Mouse (Mus musculus) liver, embryonic 14.5 days (tissue): ENCODE data around the gene S100a1. TPM values are rescaled to one million over a fixed set of nuclear protein-coding genes. Genes with fewer than 3 reads are reported as not detected.

Source experiments
- ATAC-seq: fragments of 200-750 bp; cut with Nextera tagmentation; 2 replicates; pipeline ENCODE4 v1.8.0; 2017; ENCODE audit warnings: moderate number of reproducible peaks, mild to moderate bottlenecking, moderate library complexity; ENCODE audit not compliant: insufficient read depth
- DNase-seq, 3 experiments: peaks; one replicate each; pipeline ENCODE4 v3.0.0-alpha.2; 2012 to 2013; ENCODE audit warnings: low read depth in 3 of 3, low spot score in 3 of 3
- H3K27ac ChIP-seq: fragments of 300-500 bp; sonication (generic); 2 replicates; pipeline ENCODE4 v1.5.1; 2014; ENCODE audit warnings: moderate library complexity, mild to moderate bottlenecking, control low read depth, inconsistent platforms
- H3K27me3 ChIP-seq: fragments of 300-500 bp; sonication (generic); 2 replicates; pipeline ENCODE4 v1.6.1; 2014; ENCODE audit warnings: mild to moderate bottlenecking, low read length, moderate library complexity; ENCODE audit not compliant: control insufficient read depth, insufficient read depth
- H3K36me3 ChIP-seq: fragments of 300-500 bp; sonication (generic); replicated peaks from 2 replicates; pipeline ENCODE4 v1.6.1; 2014; ENCODE audit warnings: low read depth; ENCODE audit not compliant: control insufficient read depth, insufficient read depth
- H3K4me1 ChIP-seq, 2 experiments: fragments of 200-500 bp in 1 of 2; fragments of 300-500 bp in 1 of 2; sonication (generic) in 1 of 2; replicated peaks; 2 replicates each; pipeline ENCODE4 v1.6.1; 2012 to 2014; ENCODE audit warnings: antibody characterized with exemption in 1 of 2, inconsistent platforms in 1 of 2, low read length in 1 of 2; ENCODE audit not compliant: control insufficient read depth in 2 of 2, insufficient read depth in 2 of 2
- H3K4me2 ChIP-seq: fragments of 300-500 bp; sonication (generic); 2 replicates; pipeline ENCODE4 v1.6.1; 2014; ENCODE audit warnings: low read depth, mild to moderate bottlenecking, control low read depth, moderate library complexity
- H3K4me3 ChIP-seq, 2 experiments: fragments of 200-500 bp in 1 of 2; fragments of 300-500 bp in 1 of 2; sonication (generic) in 1 of 2; 2 replicates each; pipeline ENCODE4 v1.5.1; 2012 to 2014; ENCODE audit warnings: low read depth in 2 of 2, low read length in 2 of 2, mild to moderate bottlenecking in 2 of 2, control low read depth in 1 of 2, inconsistent platforms in 1 of 2, moderate library complexity in 1 of 2; ENCODE audit not compliant: insufficient read depth in 1 of 2
- H3K9ac ChIP-seq: fragments of 300-500 bp; sonication (generic); replicated peaks from 2 replicates; pipeline ENCODE4 v1.6.1; 2014; ENCODE audit warnings: mild to moderate bottlenecking, control low read depth, moderate library complexity
- H3K9me3 ChIP-seq: fragments of 300-500 bp; sonication (generic); 2 replicates; pipeline ENCODE4 v1.6.1; 2016; ENCODE audit warnings: low read length, mixed read lengths; ENCODE audit not compliant: control insufficient read depth
- CTCF ChIP-seq: IDR thresholded peaks from 2 replicates; pipeline ENCODE4 v1.5.1; 2016; ENCODE audit warnings: antibody characterized with exemption, low read depth, control low read depth
- EP300 ChIP-seq: IDR thresholded peaks from 2 replicates; pipeline ENCODE4 v1.6.1; 2016; ENCODE audit warnings: antibody characterized with exemption, low read depth
- WGBS: fragments of 180-500 bp; shearing (Covaris S2); extraction: QIAGEN DNeasy Blood & Tissue Kit; methylation state at CpG from one replicate; pipeline ENCODE4 v1.1.7; 2014; ENCODE audit not compliant: insufficient replicate concordance; 5-methylcytosine and 5-hydroxymethylcytosine counted together
- polyA plus RNA-seq, 2 experiments: library from polyadenylated mRNA; depleted of rRNA in 1 of 2; stranded (reverse) in 1 of 2; unstranded in 1 of 2; fragments of >200 nt; fragmentation: Nextera tagmentation in 1 of 2; extraction: Ambion mirVana in 1 of 2; gene quantifications; 2 replicates each; pipeline versions ENCODE4 v1.2.1 to v1.2.3; 2012 to 2014

Gene S100a1
- polyA plus RNA-seq, 2 experiments: 14.9 to 20.8 TPM

GRCm38 (mm10) chr3:90465686-90466310, 48.4 kb downstream of the S100a1 start, which contains the start of gene Npr1:
Npr1 (minus strand) TSS chr3:90465866.
- Histone ChIP-seq H3K4me2 (peak within 1 kb of the TSS; percentile 67), H3K36me3 (no peaks in the 10 kb centered on the region), H3K9me3 (no peaks in the 10 kb centered on the region), H3K27me3 (peaks cover 45% of the 10 kb centered on the region), H3K27ac (no peak within 1 kb of the TSS), H3K9ac (no peak within 1 kb of the TSS), H3K4me3 (peak within 1 kb of the TSS; percentile 26 to 48), H3K4me1 (peaks cover 0 to 2% of the 10 kb centered on the region in 2 experiments; a peak in 1 of 4 replicates)
- TF ChIP-seq CTCF (no peak), EP300 (no peak)
- under 1% methylated on average over 31 of the region's 49 CpGs for WGBS
- DNase-seq (no peak), ATAC-seq (peak; percentile 34)

- H3K4me3 ChIP-seq: peak overlapping the region; percentile 26 to 48
- ATAC-seq (no peak), DNase-seq (no peak)
- TF ChIP-seq EP300 (no peak), CTCF (no peak)
- peak overlapping the region; percentile 67 for H3K4me2 ChIP-seq
- no peak overlapping the region for H3K9ac ChIP-seq
- no peaks in the 10 kb centered on the region for H3K36me3 ChIP-seq
- no peak overlapping the region for H3K27ac ChIP-seq
- H3K27me3 ChIP-seq: peaks cover 45% of the 10 kb centered on the region
- no peaks in the 10 kb centered on the region for H3K9me3 ChIP-seq
- H3K4me1 ChIP-seq: peaks cover 0 to 2% of the 10 kb centered on the region in 2 experiments; a peak in 1 of 4 replicates
- WGBS: 3% methylated on average over 75 of the region's 75 CpGs
Observed at GRCm38 (mm10) chr3:90465081-90465685, 49.0 kb downstream of the S100a1 start.

GRCm38 (mm10) chr3:90464552-90465080, 49.6 kb downstream of the S100a1 start:
- Histone ChIP-seq H3K27ac (no peak overlapping the region), H3K27me3 (peaks cover 45% of the 10 kb centered on the region), H3K4me1 (peaks cover 0 to 2% of the 10 kb centered on the region in 2 experiments; a peak in 1 of 4 replicates), H3K4me3 (peak overlapping the region; percentile 10 to 48; a peak in 3 of 4 replicates), H3K36me3 (no peaks in the 10 kb centered on the region), H3K4me2 (peak overlapping the region; percentile 67), H3K9ac (no peak overlapping the region), H3K9me3 (no peaks in the 10 kb centered on the region)
- TF ChIP-seq EP300: no peak
- TF ChIP-seq CTCF: no peak
- ATAC-seq: no peak
- 15% methylated on average over 37 of the region's 37 CpGs for WGBS
- DNase-seq: no peak

GRCm38 (mm10) chr3:90462579-90462978, 51.6 kb downstream of the S100a1 start:
- H3K4me1 ChIP-seq: peaks cover 0 to 2% of the 10 kb centered on the region in 2 experiments; a peak in 1 of 4 replicates
- no peak overlapping the region for H3K9ac ChIP-seq
- DNase-seq: no peak
- H3K4me3 ChIP-seq: no peak overlapping the region
- H3K27me3 ChIP-seq: peaks cover 45% of the 10 kb centered on the region
- no peaks in the 10 kb centered on the region for H3K9me3 ChIP-seq
- H3K4me2 ChIP-seq: no peak overlapping the region
- H3K27ac ChIP-seq: no peak overlapping the region
- WGBS: 22% methylated on average over 7 of the region's 7 CpGs
- no peak for TF ChIP-seq CTCF
- TF ChIP-seq EP300: no peak
- no peaks in the 10 kb centered on the region for H3K36me3 ChIP-seq
- no peak for ATAC-seq

- Histone ChIP-seq H3K9ac (no peak overlapping the region), H3K4me1 (peaks cover 0 to 2% of the 10 kb centered on the region in 2 experiments; a peak in 1 of 4 replicates), H3K36me3 (no peaks in the 10 kb centered on the region), H3K27ac (no peak overlapping the region), H3K27me3 (peaks cover 45% of the 10 kb centered on the region), H3K4me3 (no peak overlapping the region), H3K9me3 (no peaks in the 10 kb centered on the region), H3K4me2 (no peak overlapping the region)
- WGBS: 62% methylated on average over 3 of the region's 3 CpGs
- DNase-seq (no peak), ATAC-seq (no peak)
- TF ChIP-seq EP300 (no peak), CTCF (no peak)
Observed at GRCm38 (mm10) chr3:90461935-90462334, 52.3 kb downstream of the S100a1 start.

Other genes with a start within 250 kb of the S100a1 start
- 3.9 and 4.6 TPM in 2 replicates for gene Dennd4b, start 249.2 kb downstream of the S100a1 start, polyA plus RNA-seq (2012; rRNA removed)
- gene Dennd4b, start 249.2 kb downstream of the S100a1 start, polyA plus RNA-seq (2014; fragmentation: Nextera tagmentation; extraction: Ambion mirVana): 1.0 and 1.6 TPM in 2 replicates
- 4.4 and 5.6 TPM in 2 replicates for gene Gatad2b, start 221.2 kb downstream of the S100a1 start, polyA plus RNA-seq (2012; rRNA removed)
- 2.2 and 3.2 TPM in 2 replicates for gene Gatad2b, start 221.2 kb downstream of the S100a1 start, polyA plus RNA-seq (2014; fragmentation: Nextera tagmentation; extraction: Ambion mirVana)
- gene Slc27a3, start 124.5 kb downstream of the S100a1 start, polyA plus RNA-seq (2012; rRNA removed): 2.1 TPM in 2 replicates
- 0.76 and 1.0 TPM in 2 replicates for gene Slc27a3, start 124.5 kb downstream of the S100a1 start, polyA plus RNA-seq (2014; fragmentation: Nextera tagmentation; extraction: Ambion mirVana)
- gene Ints3, start 80.8 kb downstream of the S100a1 start, polyA plus RNA-seq (2012; rRNA removed): 11.3 and 12.7 TPM in 2 replicates
- gene Ints3, start 80.8 kb downstream of the S100a1 start, polyA plus RNA-seq (2014; fragmentation: Nextera tagmentation; extraction: Ambion mirVana): 6.6 and 9.4 TPM in 2 replicates
- 6.5 and 7.2 TPM in 2 replicates for gene Npr1, start 48.5 kb downstream of the S100a1 start, polyA plus RNA-seq (2012; rRNA removed)
- gene Npr1, start 48.5 kb downstream of the S100a1 start, polyA plus RNA-seq (2014; fragmentation: Nextera tagmentation; extraction: Ambion mirVana): 2.8 and 4.0 TPM in 2 replicates
- 23.3 and 34.5 TPM in 2 replicates for gene Ilf2, start 38.3 kb downstream of the S100a1 start, polyA plus RNA-seq (2012; rRNA removed)
- 46.5 and 48.9 TPM in 2 replicates for gene Ilf2, start 38.3 kb downstream of the S100a1 start, polyA plus RNA-seq (2014; fragmentation: Nextera tagmentation; extraction: Ambion mirVana)
- gene Snapin, start 23.4 kb downstream of the S100a1 start, polyA plus RNA-seq (2012; rRNA removed): 7.4 and 9.3 TPM in 2 replicates
- 17.0 and 18.7 TPM in 2 replicates for gene Snapin, start 23.4 kb downstream of the S100a1 start, polyA plus RNA-seq (2014; fragmentation: Nextera tagmentation; extraction: Ambion mirVana)
- 33.6 and 49.9 TPM in 2 replicates for gene Chtop, start 4.9 kb downstream of the S100a1 start, polyA plus RNA-seq (2012; rRNA removed)
- gene Chtop, start 4.9 kb downstream of the S100a1 start, polyA plus RNA-seq (2014; fragmentation: Nextera tagmentation; extraction: Ambion mirVana): 29.7 and 32.7 TPM in 2 replicates
- gene S100a13, start within 50 bp of the S100a1 start, polyA plus RNA-seq (2012; rRNA removed): 7.4 and 11.1 TPM in 2 replicates
- gene S100a13, start within 50 bp of the S100a1 start, polyA plus RNA-seq (2014; fragmentation: Nextera tagmentation; extraction: Ambion mirVana): 18.0 and 19.7 TPM in 2 replicates
- 0.11 and 0.13 TPM in 2 replicates for gene S100a14, start 12.5 kb upstream of the S100a1 start, polyA plus RNA-seq (2012; rRNA removed)
- gene S100a14, start 12.5 kb upstream of the S100a1 start, polyA plus RNA-seq (2014; fragmentation: Nextera tagmentation; extraction: Ambion mirVana): not detected in 2 replicates
- 12.3 and 15.5 TPM in 2 replicates for gene S100a16, start 22.9 kb upstream of the S100a1 start, polyA plus RNA-seq (2012; rRNA removed)
- 24.1 and 24.9 TPM in 2 replicates for gene S100a16, start 22.9 kb upstream of the S100a1 start, polyA plus RNA-seq (2014; fragmentation: Nextera tagmentation; extraction: Ambion mirVana)
- not detected in 2 replicates for gene S100a3, start 46.2 kb upstream of the S100a1 start, polyA plus RNA-seq (2012; rRNA removed)
- gene S100a3, start 46.2 kb upstream of the S100a1 start, polyA plus RNA-seq (2014; fragmentation: Nextera tagmentation; extraction: Ambion mirVana): 0.20 TPM in 1 of 2 replicates, not detected in the other
- gene S100a2, start 75.9 kb upstream of the S100a1 start, polyA plus RNA-seq (2012; rRNA removed): not detected in 2 replicates
- not detected in 2 replicates for gene S100a2, start 75.9 kb upstream of the S100a1 start, polyA plus RNA-seq (2014; fragmentation: Nextera tagmentation; extraction: Ambion mirVana)
- not detected in 2 replicates for gene Gm42674, start 87.5 kb upstream of the S100a1 start, polyA plus RNA-seq (2012; rRNA removed)
- gene Gm42674, start 87.5 kb upstream of the S100a1 start, polyA plus RNA-seq (2014; fragmentation: Nextera tagmentation; extraction: Ambion mirVana): not detected in 2 replicates
- 1.0 and 2.0 TPM in 2 replicates for gene S100a4, start 89.4 kb upstream of the S100a1 start, polyA plus RNA-seq (2012; rRNA removed)
- gene S100a4, start 89.4 kb upstream of the S100a1 start, polyA plus RNA-seq (2014; fragmentation: Nextera tagmentation; extraction: Ambion mirVana): 0.73 and 1.0 TPM in 2 replicates
- gene S100a5, start 94.1 kb upstream of the S100a1 start, polyA plus RNA-seq (2012; rRNA removed): not detected in 2 replicates
- not detected in 2 replicates for gene S100a5, start 94.1 kb upstream of the S100a1 start, polyA plus RNA-seq (2014; fragmentation: Nextera tagmentation; extraction: Ambion mirVana)
- gene S100a6, start 98.5 kb upstream of the S100a1 start, polyA plus RNA-seq (2012; rRNA removed): 3.4 and 5.4 TPM in 2 replicates
- gene S100a6, start 98.5 kb upstream of the S100a1 start, polyA plus RNA-seq (2014; fragmentation: Nextera tagmentation; extraction: Ambion mirVana): 7.2 and 13.6 TPM in 2 replicates
- not detected in 2 replicates for gene S100a7a, start 139.6 kb upstream of the S100a1 start, polyA plus RNA-seq (2012; rRNA removed)
- not detected in 2 replicates for gene S100a7a, start 139.6 kb upstream of the S100a1 start, polyA plus RNA-seq (2014; fragmentation: Nextera tagmentation; extraction: Ambion mirVana)
- gene S100a8, start 154.6 kb upstream of the S100a1 start, polyA plus RNA-seq (2012; rRNA removed): 203 and 418 TPM in 2 replicates
- gene S100a8, start 154.6 kb upstream of the S100a1 start, polyA plus RNA-seq (2014; fragmentation: Nextera tagmentation; extraction: Ambion mirVana): 838 and 1,223 TPM in 2 replicates
- gene S100a9, start 181.3 kb upstream of the S100a1 start, polyA plus RNA-seq (2012; rRNA removed): 292 and 431 TPM in 2 replicates
- 583 and 836 TPM in 2 replicates for gene S100a9, start 181.3 kb upstream of the S100a1 start, polyA plus RNA-seq (2014; fragmentation: Nextera tagmentation; extraction: Ambion mirVana)
- 0.02 TPM in 1 of 2 replicates, not detected in the other for gene Pglyrp4, start 212.5 kb upstream of the S100a1 start, polyA plus RNA-seq (2012; rRNA removed)
- gene Pglyrp4, start 212.5 kb upstream of the S100a1 start, polyA plus RNA-seq (2014; fragmentation: Nextera tagmentation; extraction: Ambion mirVana): 0.06 TPM in 1 of 2 replicates, not detected in the other